Mouse (Mus musculus) forebrain, embryonic 12.5 days (tissue): Measurements from ENCODE around the gene Atp12a. TPM values are rescaled to one million over a fixed set of nuclear protein-coding genes. Genes with fewer than 3 reads are reported as not detected.

ENCODE experiments used
- ATAC-seq: fragments of 200-750 bp; cut with Nextera tagmentation; 2 replicates; pipeline ENCODE4 v1.8.0; 2017; ENCODE audit warnings: moderate TSS enrichment; ENCODE audit not compliant: low FRiP score
- H3K27ac ChIP-seq: fragments of 300-500 bp; sonication (generic); 2 replicates; pipeline ENCODE4 v1.5.1; 2016; ENCODE audit warnings: mild to moderate bottlenecking
- H3K27me3 ChIP-seq: fragments of 300-500 bp; sonication (generic); 2 replicates; pipeline ENCODE4 v1.6.1; 2016; ENCODE audit warnings: mild to moderate bottlenecking
- H3K36me3 ChIP-seq: fragments of 300-500 bp; sonication (generic); replicated peaks from 2 replicates; pipeline ENCODE4 v1.6.1; 2016; ENCODE audit warnings: mild to moderate bottlenecking
- H3K4me1 ChIP-seq: fragments of 300-500 bp; sonication (generic); 2 replicates; pipeline ENCODE4 v1.6.1; 2016
- H3K4me2 ChIP-seq: fragments of 300-500 bp; sonication (generic); 2 replicates; pipeline ENCODE4 v1.6.1; 2016; ENCODE audit warnings: mild to moderate bottlenecking, moderate library complexity
- H3K4me3 ChIP-seq: fragments of 300-500 bp; sonication (generic); replicated peaks from 2 replicates; pipeline ENCODE4 v1.5.1; 2016; ENCODE audit warnings: mild to moderate bottlenecking
- H3K9ac ChIP-seq: fragments of 300-500 bp; sonication (generic); 2 replicates; pipeline ENCODE4 v1.6.1; 2016; ENCODE audit warnings: mild to moderate bottlenecking
- H3K9me3 ChIP-seq: fragments of 300-500 bp; sonication (generic); 2 replicates; pipeline ENCODE4 v1.6.1; 2016
- WGBS: fragments of 180-500 bp; shearing (Covaris S2); methylation state at CpG from one replicate; pipeline ENCODE4 v1.1.7; 2016; 5-methylcytosine and 5-hydroxymethylcytosine counted together
- polyA plus RNA-seq: library from polyadenylated mRNA; unstranded; fragments of >200 nt; fragmentation: Nextera tagmentation; extraction: Ambion mirVana; gene quantifications from 2 replicates; pipeline ENCODE4 v1.2.1, GENCODE M21; 2016

The Atp12a gene
- 0.06 and 0.10 TPM in 2 replicates for polyA plus RNA-seq

DNA sequence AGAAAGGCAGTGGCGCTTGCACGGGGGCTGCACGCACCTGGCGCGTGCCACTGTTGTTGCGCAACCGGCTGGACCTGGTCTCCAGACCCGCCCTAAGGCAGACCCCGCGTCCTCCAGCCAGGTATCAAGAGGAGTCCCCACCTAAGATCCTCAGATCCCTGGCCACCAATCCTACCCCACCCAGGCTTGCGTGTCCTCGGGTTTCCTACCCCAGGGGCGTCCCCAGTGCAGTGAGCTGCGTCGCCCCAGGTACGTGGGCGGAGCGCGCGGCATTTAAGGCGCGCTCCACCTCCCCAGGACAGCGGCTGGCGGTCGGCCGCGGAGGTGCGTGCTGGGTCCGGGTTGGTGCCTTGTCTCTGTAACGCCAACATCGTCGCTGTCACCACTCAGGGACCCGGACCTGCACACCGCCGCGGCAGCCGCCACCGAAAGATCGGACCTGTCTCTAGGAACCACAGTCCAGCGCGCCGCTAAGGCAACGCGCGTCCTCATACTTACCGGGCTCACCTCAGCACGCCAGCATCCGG lies at the start of gene Atp12a:
Gene Atp12a, plus strand, starts transcription at position 358 of the 527 bp plus-strand sequence.
- Histone ChIP-seq H3K9me3 (no peaks in the 10 kb centered on the region), H3K27me3 (peaks cover 61% of the 10 kb centered on the region), H3K4me2 (peak within 1 kb of the TSS; percentile 68), H3K27ac (no peak within 1 kb of the TSS), H3K4me3 (peak within 1 kb of the TSS; percentile 41), H3K4me1 (peaks cover 7% of the 10 kb centered on the region), H3K36me3 (no peaks in the 10 kb centered on the region), H3K9ac (no peak within 1 kb of the TSS)
- WGBS = 2% methylated on average over 48 of the region's 48 CpGs
- no peak for ATAC-seq

DNA sequence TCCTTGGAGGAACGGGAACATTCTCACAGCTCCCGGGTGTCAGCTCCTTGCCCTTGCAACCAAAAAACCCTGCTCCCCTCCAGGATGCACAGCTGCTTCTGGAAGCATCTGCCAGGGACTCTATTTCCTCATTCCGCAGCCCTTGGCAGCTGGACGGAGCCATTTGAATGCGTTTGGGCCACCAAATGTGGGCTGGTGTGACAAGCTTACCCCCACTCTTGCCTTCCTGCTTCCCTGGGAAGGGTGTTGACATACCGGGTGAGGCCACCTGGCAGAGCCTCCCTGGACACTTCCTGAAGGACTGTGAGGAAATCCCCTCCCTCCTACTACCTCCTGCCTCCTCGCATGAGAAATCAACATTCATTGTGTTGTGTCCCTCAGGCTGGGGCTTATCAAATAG lies 49.3 kb upstream of the Atp12a start:
- H3K36me3 ChIP-seq = no peaks in the 10 kb centered on the region
- WGBS = 83% methylated on average over 7 of the region's 7 CpGs
- ATAC-seq = no peak
- H3K4me2 ChIP-seq = no peak overlapping the region
- H3K4me1 ChIP-seq = no peaks in the 10 kb centered on the region
- no peaks in the 10 kb centered on the region for H3K9me3 ChIP-seq
- H3K4me3 ChIP-seq = no peak overlapping the region
- no peaks in the 10 kb centered on the region for H3K27me3 ChIP-seq
- H3K9ac ChIP-seq = no peak overlapping the region
- no peak overlapping the region for H3K27ac ChIP-seq

DNA sequence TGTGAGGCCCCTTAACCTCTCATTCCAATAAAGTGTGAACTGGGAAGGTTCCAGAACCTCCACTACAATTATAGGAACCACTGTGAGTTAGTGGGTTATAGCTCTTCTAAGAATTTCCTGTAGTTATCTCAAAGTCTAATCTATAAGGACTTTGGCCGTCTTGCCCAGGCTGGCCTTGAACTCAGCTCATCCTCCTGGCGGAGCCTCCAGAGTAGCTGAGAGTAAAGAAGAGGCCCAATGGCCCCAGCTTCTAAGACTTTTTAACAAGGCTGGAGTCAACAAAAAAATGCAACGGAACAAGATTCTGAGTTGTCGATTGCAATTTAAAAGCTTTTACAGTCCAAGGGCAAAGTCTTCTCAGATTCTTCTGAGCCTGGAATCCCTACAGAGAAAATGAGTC lies 48.5 kb upstream of the Atp12a start:
- ATAC-seq = no peak
- Histone ChIP-seq H3K4me1 (no peaks in the 10 kb centered on the region), H3K27ac (no peak overlapping the region), H3K4me3 (no peak overlapping the region), H3K9me3 (no peaks in the 10 kb centered on the region), H3K36me3 (no peaks in the 10 kb centered on the region), H3K9ac (no peak overlapping the region), H3K4me2 (no peak overlapping the region), H3K27me3 (no peaks in the 10 kb centered on the region)
- WGBS = 96% methylated on average over 4 of the region's 4 CpGs

DNA sequence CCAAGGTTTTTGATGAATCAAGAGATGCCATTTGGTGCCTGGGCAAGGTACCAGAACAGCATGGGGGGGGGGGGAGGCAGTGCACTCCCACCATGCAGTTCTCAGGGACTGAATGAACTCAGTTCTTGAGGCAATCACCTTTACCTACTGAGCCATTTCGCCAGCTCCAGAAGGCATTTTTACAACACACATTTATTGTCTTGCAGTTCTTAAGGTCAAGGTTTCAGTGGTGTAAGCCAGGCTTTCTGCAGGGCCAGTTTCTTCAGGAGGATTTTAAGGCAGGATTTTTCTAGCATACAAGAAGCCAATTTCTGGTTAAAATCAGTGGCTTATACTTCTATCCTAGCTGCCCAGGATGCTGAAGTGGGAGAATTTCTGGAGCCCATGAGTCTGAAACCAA lies 41.9 kb upstream of the Atp12a start:
- H3K9me3 ChIP-seq = no peaks in the 10 kb centered on the region
- WGBS = 88% methylated on average over 1 of the region's 1 CpGs
- H3K9ac ChIP-seq = no peak overlapping the region
- H3K4me3 ChIP-seq = no peak overlapping the region
- no peaks in the 10 kb centered on the region for H3K36me3 ChIP-seq
- ATAC-seq = no peak
- H3K4me1 ChIP-seq = no peaks in the 10 kb centered on the region
- no peak overlapping the region for H3K27ac ChIP-seq
- no peaks in the 10 kb centered on the region for H3K27me3 ChIP-seq
- H3K4me2 ChIP-seq = no peak overlapping the region

DNA sequence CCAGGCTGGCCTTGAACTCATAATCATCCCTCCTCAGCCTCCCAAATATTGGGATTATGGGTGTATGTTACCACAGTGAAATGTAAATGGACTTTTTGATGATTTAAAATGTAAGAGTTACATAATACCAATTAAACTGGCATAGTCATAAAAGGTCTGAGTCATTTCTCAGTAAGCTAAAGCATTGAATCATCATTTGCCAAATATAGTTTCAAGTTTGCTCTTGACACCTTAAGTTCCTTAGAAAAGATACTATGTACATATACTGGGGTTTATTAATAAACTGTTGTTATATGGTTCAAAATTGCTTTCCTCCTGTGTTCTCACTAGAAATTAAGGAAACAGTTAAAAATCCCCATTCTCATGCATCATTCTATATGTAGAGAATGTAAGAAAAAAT lies 39.8 kb upstream of the Atp12a start:
- no peak overlapping the region for H3K27ac ChIP-seq
- ATAC-seq = no peak
- H3K4me1 ChIP-seq = no peaks in the 10 kb centered on the region
- no peaks in the 10 kb centered on the region for H3K27me3 ChIP-seq
- no peak overlapping the region for H3K9ac ChIP-seq
- no peaks in the 10 kb centered on the region for H3K36me3 ChIP-seq
- no peak overlapping the region for H3K4me2 ChIP-seq
- no peak overlapping the region for H3K4me3 ChIP-seq
- H3K9me3 ChIP-seq = no peaks in the 10 kb centered on the region

DNA sequence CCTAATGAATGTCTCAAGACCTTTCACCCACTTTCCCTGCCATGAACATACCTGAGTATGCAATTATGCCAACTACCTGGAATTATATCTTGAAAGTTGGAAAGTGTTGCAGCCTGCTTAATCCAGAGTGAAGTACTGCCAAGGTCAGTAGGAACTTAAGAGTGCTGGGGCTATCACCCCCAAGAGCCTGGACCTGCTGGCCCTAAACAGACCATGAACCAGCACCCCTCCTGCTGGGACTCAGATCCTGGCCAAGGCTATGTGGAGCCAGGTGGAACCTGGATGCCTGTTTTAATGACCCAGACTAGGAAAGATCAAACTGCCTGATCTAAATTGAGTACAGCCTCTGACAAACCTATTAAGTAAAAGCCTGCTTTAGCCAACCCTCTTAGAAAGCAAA lies 31.2 kb upstream of the Atp12a start:
- H3K9me3 ChIP-seq = no peaks in the 10 kb centered on the region
- H3K27me3 ChIP-seq = no peaks in the 10 kb centered on the region
- no peak overlapping the region for H3K9ac ChIP-seq
- H3K4me1 ChIP-seq = no peaks in the 10 kb centered on the region
- H3K4me2 ChIP-seq = no peak overlapping the region
- no peak for ATAC-seq
- H3K4me3 ChIP-seq = no peak overlapping the region
- H3K27ac ChIP-seq = no peak overlapping the region
- H3K36me3 ChIP-seq = no peaks in the 10 kb centered on the region

DNA sequence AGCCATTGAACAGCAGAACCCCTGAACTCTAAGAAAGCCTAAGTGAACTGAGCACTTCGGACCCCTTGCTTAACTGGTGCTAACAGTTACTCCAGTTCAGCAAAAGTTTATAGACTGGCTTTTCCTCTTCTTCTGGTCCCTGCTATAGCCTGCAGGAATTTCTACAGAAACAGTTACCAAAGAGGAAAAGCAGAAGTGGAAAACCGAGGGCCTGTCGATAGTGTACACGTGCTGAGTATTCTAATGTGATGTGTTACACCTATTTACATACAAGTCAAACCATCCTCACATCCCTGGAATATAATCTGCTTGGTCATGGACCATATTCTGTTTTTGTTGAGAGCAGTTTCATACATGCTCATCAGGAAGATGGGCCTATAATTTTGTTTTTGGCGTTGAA lies 30.4 kb upstream of the Atp12a start:
- Histone ChIP-seq H3K9me3 (no peaks in the 10 kb centered on the region), H3K4me1 (no peaks in the 10 kb centered on the region), H3K9ac (no peak overlapping the region), H3K27me3 (no peaks in the 10 kb centered on the region), H3K4me3 (no peak overlapping the region), H3K36me3 (no peaks in the 10 kb centered on the region), H3K4me2 (no peak overlapping the region), H3K27ac (no peak overlapping the region)
- WGBS = 96% methylated on average over 5 of the region's 5 CpGs
- ATAC-seq = no peak

DNA sequence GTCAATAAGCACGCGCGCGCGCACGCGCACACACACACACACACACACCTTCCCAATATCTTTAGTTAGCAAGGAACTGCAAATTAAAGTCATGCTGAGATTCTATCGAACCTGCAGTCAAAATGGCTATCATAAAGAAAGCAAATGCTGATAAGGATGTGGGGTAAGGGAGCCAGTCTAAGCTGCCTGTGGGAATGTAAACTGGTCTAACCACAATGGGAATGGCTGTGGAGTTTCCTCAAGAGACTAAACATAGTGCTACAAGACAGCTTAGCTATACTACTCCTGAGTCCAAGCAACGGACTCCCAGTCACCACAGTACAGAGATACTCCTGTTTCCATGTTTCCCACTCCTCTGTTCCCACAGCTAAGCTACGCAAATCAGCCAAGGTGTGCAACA lies 28.8 kb upstream of the Atp12a start:
- WGBS = 94% methylated on average over 10 of the region's 10 CpGs
- Histone ChIP-seq H3K4me3 (no peak overlapping the region), H3K4me2 (no peak overlapping the region), H3K27me3 (no peaks in the 10 kb centered on the region), H3K9me3 (no peaks in the 10 kb centered on the region), H3K4me1 (no peaks in the 10 kb centered on the region), H3K27ac (no peak overlapping the region), H3K9ac (no peak overlapping the region), H3K36me3 (no peaks in the 10 kb centered on the region)
- ATAC-seq = no peak

DNA sequence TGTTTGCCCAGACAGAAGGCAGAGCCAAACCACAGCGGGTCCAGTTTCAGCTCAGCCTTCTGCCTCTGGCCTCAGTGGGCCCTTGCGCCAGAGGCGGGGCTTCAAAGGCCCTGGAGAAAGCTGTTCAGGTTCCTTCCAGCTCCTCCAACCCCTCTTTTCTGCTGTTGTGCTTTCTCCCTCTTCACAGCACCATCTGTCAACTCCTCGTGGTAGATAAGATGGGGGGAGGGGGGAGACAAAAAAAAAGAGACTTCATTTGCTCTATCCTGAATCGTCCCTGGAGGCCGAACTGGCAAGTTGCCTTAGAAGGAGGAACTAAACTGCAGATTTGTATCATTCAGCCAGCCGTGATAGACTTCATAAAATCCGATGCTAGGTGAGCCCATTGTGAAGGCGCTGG lies 27.8 kb upstream of the Atp12a start:
- Histone ChIP-seq H3K27ac (no peak overlapping the region), H3K27me3 (no peaks in the 10 kb centered on the region), H3K36me3 (no peaks in the 10 kb centered on the region), H3K9ac (no peak overlapping the region), H3K4me2 (no peak overlapping the region), H3K9me3 (no peaks in the 10 kb centered on the region), H3K4me1 (no peaks in the 10 kb centered on the region), H3K4me3 (no peak overlapping the region)
- 70% methylated on average over 9 of the region's 9 CpGs for WGBS
- ATAC-seq = no peak

DNA sequence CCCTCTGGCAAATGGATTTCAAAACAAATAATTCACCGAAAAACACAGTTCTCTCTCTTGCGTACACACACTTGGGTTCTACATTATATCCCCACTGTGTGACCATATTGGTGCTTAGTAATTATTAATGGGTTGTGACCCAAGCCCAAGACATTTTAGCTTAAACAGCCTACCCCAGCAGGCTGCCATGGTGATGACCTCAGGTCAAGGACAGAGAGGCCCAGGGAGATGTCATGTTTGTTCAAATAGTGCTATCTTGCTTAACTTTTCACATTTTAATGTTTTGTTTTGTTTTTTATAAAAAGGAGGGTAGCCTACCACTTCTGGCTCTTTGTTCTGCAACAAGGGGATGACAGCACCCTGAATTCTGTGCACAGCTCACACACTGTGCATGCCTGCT lies 27.2 kb upstream of the Atp12a start:
- H3K4me1 ChIP-seq = no peaks in the 10 kb centered on the region
- no peak overlapping the region for H3K9ac ChIP-seq
- WGBS = 92% methylated on average over 2 of the region's 2 CpGs
- H3K4me3 ChIP-seq = no peak overlapping the region
- no peak for ATAC-seq
- no peak overlapping the region for H3K27ac ChIP-seq
- no peak overlapping the region for H3K4me2 ChIP-seq
- H3K9me3 ChIP-seq = no peaks in the 10 kb centered on the region
- H3K36me3 ChIP-seq = no peaks in the 10 kb centered on the region
- H3K27me3 ChIP-seq = no peaks in the 10 kb centered on the region

DNA sequence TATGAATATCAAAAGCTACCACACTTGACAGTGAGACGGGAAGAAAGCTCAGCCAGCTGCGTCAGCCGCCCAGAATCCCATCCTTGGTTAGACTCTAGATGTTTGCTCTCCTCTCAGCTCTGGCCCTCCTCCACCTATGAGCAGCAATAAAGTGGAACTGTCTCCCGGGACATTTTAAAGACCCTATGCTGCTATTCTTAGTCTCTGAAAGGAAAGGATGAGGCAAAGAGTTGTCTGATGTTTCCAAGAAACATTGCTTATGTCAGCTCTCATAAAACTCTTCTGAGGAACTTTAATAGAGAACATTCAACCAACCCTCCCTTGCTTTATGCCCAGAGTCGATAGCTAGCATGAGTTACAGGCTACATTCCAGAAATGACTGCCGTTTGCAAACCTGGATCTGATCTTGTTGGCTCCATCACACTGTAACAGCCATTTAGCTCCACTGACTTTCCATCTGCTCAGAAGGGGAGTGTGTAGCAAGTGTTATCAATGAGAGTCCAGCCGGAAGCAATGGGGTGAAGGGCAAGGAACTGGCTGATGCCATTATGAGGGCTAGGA lies 25.9 kb upstream of the Atp12a start:
- H3K27ac ChIP-seq = no peak overlapping the region
- H3K9ac ChIP-seq = no peak overlapping the region
- no peaks in the 10 kb centered on the region for H3K4me1 ChIP-seq
- H3K4me3 ChIP-seq = no peak overlapping the region
- H3K36me3 ChIP-seq = no peaks in the 10 kb centered on the region
- no peaks in the 10 kb centered on the region for H3K27me3 ChIP-seq
- no peak for ATAC-seq
- no peaks in the 10 kb centered on the region for H3K9me3 ChIP-seq
- WGBS = 83% methylated on average over 7 of the region's 7 CpGs
- H3K4me2 ChIP-seq = no peak overlapping the region

DNA sequence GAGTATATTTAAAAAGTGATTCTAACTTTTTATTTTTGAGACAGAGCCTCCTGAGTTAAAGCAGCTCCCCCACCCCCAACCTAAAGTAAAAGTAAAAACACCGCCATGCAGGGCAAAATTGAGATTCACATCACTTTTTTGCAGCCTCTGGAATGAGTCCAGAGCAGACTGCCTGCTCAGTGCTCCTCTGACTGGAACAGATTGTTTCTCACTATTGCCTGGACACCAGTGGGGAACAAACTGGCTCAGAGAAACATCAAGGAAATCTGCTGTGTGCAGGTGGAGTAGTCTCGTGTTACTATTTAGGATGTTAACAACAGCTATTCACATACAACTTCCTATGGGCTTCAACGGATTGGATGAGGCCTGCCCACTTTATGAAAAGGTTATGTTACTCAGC lies 16.2 kb upstream of the Atp12a start:
- H3K4me2 ChIP-seq = no peak overlapping the region
- 76% methylated on average over 3 of the region's 3 CpGs for WGBS

DNA sequence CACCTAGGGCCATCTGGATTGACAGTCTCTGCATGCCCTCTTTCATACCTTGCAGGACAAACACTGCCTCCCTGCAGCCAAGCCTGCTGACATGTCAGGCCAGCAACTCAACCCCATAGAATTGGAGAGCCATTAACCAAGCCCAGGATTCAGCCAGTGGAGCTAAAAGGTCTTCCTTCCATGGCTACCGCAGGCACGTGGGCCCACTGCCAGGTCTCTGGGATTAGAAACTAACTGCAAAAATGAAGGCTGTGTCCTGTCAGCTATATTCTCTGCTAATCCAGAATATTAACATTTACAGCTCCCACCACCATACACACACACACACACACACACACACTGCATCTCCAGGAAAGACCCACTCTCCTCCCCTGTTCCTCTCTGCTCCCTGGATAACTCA lies 15.3 kb upstream of the Atp12a start:
- no peaks in the 10 kb centered on the region for H3K27me3 ChIP-seq
- 98% methylated on average over 2 of the region's 2 CpGs for WGBS
- H3K36me3 ChIP-seq = no peaks in the 10 kb centered on the region
- no peak overlapping the region for H3K9ac ChIP-seq
- no peak overlapping the region for H3K4me3 ChIP-seq
- H3K9me3 ChIP-seq = no peaks in the 10 kb centered on the region
- no peak for ATAC-seq
- H3K4me2 ChIP-seq = no peak overlapping the region
- no peak overlapping the region for H3K27ac ChIP-seq
- no peaks in the 10 kb centered on the region for H3K4me1 ChIP-seq

More for the DNA sequence above, 16.2 kb upstream of the Atp12a start:
- no peak for ATAC-seq
- Histone ChIP-seq H3K9me3 (no peaks in the 10 kb centered on the region), H3K27ac (no peak overlapping the region), H3K4me1 (no peaks in the 10 kb centered on the region), H3K9ac (no peak overlapping the region), H3K4me3 (no peak overlapping the region), H3K36me3 (no peaks in the 10 kb centered on the region), H3K27me3 (no peaks in the 10 kb centered on the region)
